Mouse (Mus musculus) forebrain, embryonic 14.5 days (tissue): ENCODE measurements around the gene Dus2. TPM values are rescaled to one million over a fixed set of nuclear protein-coding genes. Genes with fewer than 3 reads are reported as not detected.
"Not testable (repeated sequence)": the region's sequence is repeated elsewhere in the genome, so short reads cannot be mapped to it uniquely, and the experiment has no call there.

Experiments
- ATAC-seq: fragments of 200-750 bp; cut with Nextera tagmentation; 2 replicates; pipeline ENCODE4 v1.8.0; 2017; ENCODE audit warnings: mild to moderate bottlenecking, moderate library complexity
- DNase-seq: peaks from one replicate; pipeline ENCODE4 v3.0.0-alpha.2; 2015; ENCODE audit warnings: low spot score
- H3K27ac ChIP-seq: fragments of 300-500 bp; sonication (generic); 2 replicates; pipeline ENCODE4 v1.5.1; 2014; ENCODE audit warnings: low read depth, mild to moderate bottlenecking, control low read depth, low read length, moderate library complexity
- H3K27me3 ChIP-seq: fragments of 300-500 bp; sonication (generic); replicated peaks from 2 replicates; pipeline ENCODE4 v1.6.1; 2014; ENCODE audit warnings: low read length, control low read depth, mixed read lengths; ENCODE audit not compliant: control insufficient read depth, insufficient read depth
- H3K36me3 ChIP-seq: fragments of 300-500 bp; sonication (generic); 2 replicates; pipeline ENCODE4 v1.6.1; 2014; ENCODE audit warnings: low read length, control low read depth; ENCODE audit not compliant: control insufficient read depth, insufficient read depth
- H3K4me1 ChIP-seq: fragments of 300-500 bp; sonication (generic); 2 replicates; pipeline ENCODE4 v1.6.1; 2014; ENCODE audit warnings: antibody characterized with exemption, low read length, control low read depth; ENCODE audit not compliant: control insufficient read depth, insufficient read depth
- H3K4me2 ChIP-seq: fragments of 300-500 bp; sonication (generic); 2 replicates; pipeline ENCODE4 v1.6.1; 2014; ENCODE audit warnings: mild to moderate bottlenecking, control low read depth, low read length
- H3K4me3 ChIP-seq: fragments of 300-500 bp; sonication (generic); 2 replicates; pipeline ENCODE4 v1.5.1; 2014; ENCODE audit warnings: low read depth, low read length, control low read depth
- H3K9ac ChIP-seq: fragments of 300-500 bp; sonication (generic); 2 replicates; pipeline ENCODE4 v1.6.1; 2014; ENCODE audit warnings: mild to moderate bottlenecking, low read length, control low read depth, moderate library complexity
- H3K9me3 ChIP-seq: fragments of 300-500 bp; sonication (generic); replicated peaks from 2 replicates; pipeline ENCODE4 v1.6.1; 2016; ENCODE audit warnings: low read length, control low read depth, mixed read lengths; ENCODE audit not compliant: control insufficient read depth
- whole genome bisulfite sequencing: fragments of 180-500 bp; shearing (Covaris S2); extraction: QIAGEN DNeasy Blood & Tissue Kit; methylation state at CpG from one replicate; pipeline ENCODE4 v1.1.7; 2014; 5-methylcytosine and 5-hydroxymethylcytosine counted together
- polyA plus RNA-seq: library from polyadenylated mRNA; unstranded; fragments of >200 nt; fragmentation: Nextera tagmentation; extraction: Ambion mirVana; gene quantifications from 2 replicates; pipeline ENCODE4 v1.2.1, GENCODE M21; 2014

Dus2 gene
- polyA plus RNA-seq, 1 experiment from 2014 or later = 18.4 TPM

DNA sequence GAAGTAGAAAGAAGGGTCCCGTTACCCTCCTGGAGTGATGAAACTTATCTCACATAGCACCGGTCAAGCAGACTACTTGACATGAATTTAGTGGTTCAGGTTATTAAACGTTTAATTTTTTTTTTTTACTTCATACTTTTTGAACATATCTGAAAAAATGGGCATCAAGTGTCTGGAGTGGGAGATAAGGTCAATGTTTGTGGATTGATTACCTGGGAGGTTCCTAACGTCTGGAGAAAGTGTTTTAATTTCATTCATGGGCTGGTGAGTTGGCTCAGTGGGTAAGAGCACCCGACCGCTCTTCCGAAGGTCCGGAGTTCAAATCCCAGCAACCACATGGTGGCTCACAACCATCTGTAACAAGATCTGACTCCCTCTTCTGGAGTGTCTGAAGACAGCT lies 21.1 kb downstream of the Dus2 start:
- H3K9ac ChIP-seq = peak overlapping the region; percentile 90
- H3K9me3 ChIP-seq = not testable (repeated sequence)

DNA sequence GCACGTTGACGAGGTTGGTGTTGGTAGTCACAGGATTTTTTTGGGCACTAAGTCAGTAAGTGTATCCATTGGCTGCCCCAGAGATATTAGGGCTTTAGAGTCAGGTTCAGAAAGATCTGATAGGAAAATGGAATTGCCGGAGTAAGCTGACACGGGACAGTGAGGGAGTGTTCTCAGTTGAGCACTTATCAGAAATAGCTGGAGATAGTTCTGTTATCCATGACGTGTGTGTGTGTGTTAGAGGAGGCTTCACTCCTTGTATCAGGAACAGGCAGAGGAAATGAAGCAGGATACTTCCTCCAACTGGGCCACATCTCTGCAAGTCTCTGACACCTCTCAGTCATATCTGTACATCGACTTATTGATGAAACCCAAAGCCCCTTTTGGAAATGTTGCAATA lies 25.1 kb downstream of the Dus2 start:
- no peak overlapping the region for H3K4me2 ChIP-seq
- H3K36me3 ChIP-seq = 0 out of 2 replicates have a peak, but pooled peaks cover 14% of the 10 kb centered on the region
- no peak overlapping the region for H3K4me3 ChIP-seq
- no peaks in the 10 kb centered on the region for H3K4me1 ChIP-seq
- H3K9me3 ChIP-seq = no peaks in the 10 kb centered on the region
- no peak overlapping the region for H3K9ac ChIP-seq
- ATAC-seq = no peak
- H3K27ac ChIP-seq = no peak overlapping the region
- 93% methylated on average over 6 of the region's 6 CpGs for WGBS
- H3K27me3 ChIP-seq = no peaks in the 10 kb centered on the region
- DNase-seq = no peak

More for the DNA sequence above, 21.1 kb downstream of the Dus2 start:
- ATAC-seq, H3K27me3 ChIP-seq, H3K4me1 ChIP-seq, H3K27ac ChIP-seq, H3K36me3 ChIP-seq, DNase-seq: not testable (repeated sequence)
- peak overlapping the region; percentile 88; the same call in 1 of the 2 replicates for H3K4me3 ChIP-seq
- peak overlapping the region; percentile 99 for H3K4me2 ChIP-seq
- 86% methylated on average over 8 of the region's 8 CpGs for WGBS

DNA sequence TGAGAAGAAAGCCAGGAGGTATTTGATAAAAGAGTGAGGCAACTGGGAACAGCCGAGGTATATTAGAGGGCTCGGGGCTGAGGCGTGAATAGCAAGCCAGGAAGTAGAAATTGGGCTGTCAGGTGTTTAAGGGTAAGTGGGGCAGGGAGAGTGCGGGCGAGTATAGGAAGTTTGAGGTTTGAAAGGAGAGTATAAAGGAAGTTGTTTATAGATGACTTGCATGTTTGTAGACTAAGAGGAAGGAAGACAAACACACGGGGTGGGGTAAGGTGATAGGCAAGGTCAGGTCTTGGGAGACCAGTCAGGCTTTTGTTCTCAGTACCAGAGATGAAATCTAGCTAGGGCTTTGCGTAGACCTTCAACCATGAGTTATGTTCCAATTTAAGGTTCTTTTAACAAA lies 26.0 kb downstream of the Dus2 start:
- no peaks in the 10 kb centered on the region for H3K9me3 ChIP-seq
- H3K4me2 ChIP-seq = no peak overlapping the region
- ATAC-seq (no peak), DNase-seq (no peak)
- H3K27ac ChIP-seq = no peak overlapping the region
- H3K9ac ChIP-seq = no peak overlapping the region
- 0 out of 2 replicates have a peak, but pooled peaks cover 14% of the 10 kb centered on the region for H3K36me3 ChIP-seq
- 95% methylated on average over 7 of the region's 7 CpGs for WGBS
- H3K4me1 ChIP-seq = no peaks in the 10 kb centered on the region
- H3K4me3 ChIP-seq = no peak overlapping the region
- no peaks in the 10 kb centered on the region for H3K27me3 ChIP-seq

DNA sequence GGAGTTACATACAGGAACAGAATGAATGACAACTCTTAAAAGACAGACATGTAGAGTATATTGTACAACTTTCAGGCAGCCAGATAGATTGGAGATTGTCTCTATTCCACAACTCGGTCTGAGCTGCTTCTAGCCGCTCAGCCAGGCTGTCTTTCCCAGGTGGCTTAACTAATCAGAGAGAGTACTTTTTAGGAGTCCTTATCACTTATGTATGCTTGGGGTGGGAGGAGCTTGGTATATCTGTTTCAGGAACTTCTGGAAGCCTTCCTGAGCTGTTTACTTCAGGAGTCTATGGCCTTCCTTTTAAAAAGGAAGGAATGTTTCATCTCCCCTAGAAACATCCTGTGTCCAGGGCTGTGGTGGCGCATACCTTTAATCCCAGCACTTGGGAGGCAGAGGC lies 26.9 kb downstream of the Dus2 start:
- no peaks in the 10 kb centered on the region for H3K4me1 ChIP-seq
- ATAC-seq = no peak
- H3K4me3 ChIP-seq = no peak overlapping the region
- H3K9ac ChIP-seq = no peak overlapping the region
- 0 out of 2 replicates have a peak, but pooled peaks cover 14% of the 10 kb centered on the region for H3K36me3 ChIP-seq
- DNase-seq = no peak
- H3K4me2 ChIP-seq = no peak overlapping the region
- no peaks in the 10 kb centered on the region for H3K27me3 ChIP-seq
- WGBS = 95% methylated on average over 3 of the region's 3 CpGs
- no peak overlapping the region for H3K27ac ChIP-seq
- no peaks in the 10 kb centered on the region for H3K9me3 ChIP-seq

DNA sequence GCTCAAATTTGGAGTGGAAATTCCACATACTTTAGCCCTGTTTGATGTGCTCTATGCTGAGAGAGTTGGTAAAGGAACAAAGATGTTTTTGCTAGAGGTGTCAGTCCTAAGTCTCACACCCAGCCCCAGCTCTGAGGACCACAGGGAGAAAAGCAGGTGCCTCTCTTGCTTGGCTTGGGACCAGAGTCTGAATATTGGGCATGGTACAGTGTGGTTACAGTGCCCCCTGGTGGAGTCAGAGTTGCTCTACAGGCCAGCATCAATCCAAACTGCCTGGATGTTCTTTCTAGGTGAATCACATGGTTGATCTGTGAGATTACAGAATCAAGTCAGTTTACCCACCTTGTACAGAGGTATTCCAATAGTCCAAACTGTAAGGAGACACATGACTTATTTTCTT lies 31.3 kb downstream of the Dus2 start:
- peaks cover 20% of the 10 kb centered on the region; the same call in 1 of the 2 replicates for H3K36me3 ChIP-seq
- H3K9me3 ChIP-seq = no peaks in the 10 kb centered on the region
- H3K27ac ChIP-seq = no peak overlapping the region
- H3K27me3 ChIP-seq = no peaks in the 10 kb centered on the region
- DNase-seq (peak; percentile 87), ATAC-seq (0 out of 2 replicates have a peak, but pooled peaks have one; percentile 42)
- no peaks in the 10 kb centered on the region for H3K4me1 ChIP-seq
- H3K4me3 ChIP-seq = no peak overlapping the region
- no peak overlapping the region for H3K9ac ChIP-seq
- H3K4me2 ChIP-seq = no peak overlapping the region

DNA sequence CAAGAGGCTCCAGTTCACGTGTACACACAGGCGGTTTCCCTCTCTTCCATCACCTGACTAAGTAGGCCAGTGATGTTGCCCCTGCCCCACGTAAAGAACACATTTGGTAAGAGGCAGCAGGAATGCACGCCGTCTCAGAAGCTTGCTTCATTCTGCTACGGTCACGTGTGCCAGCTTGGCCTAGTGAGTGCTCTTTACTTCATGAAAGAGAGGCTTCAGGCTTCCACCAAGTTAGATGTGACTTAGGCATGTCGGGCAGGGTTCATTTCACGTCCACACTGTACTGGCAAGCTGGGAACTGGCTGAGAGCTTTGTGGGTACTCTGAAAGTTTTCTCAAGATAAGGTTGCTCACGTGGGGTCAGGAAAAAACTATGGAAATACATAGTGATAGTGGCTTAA lies 47.6 kb downstream of the Dus2 start:
- Histone ChIP-seq H3K9ac (no peak overlapping the region), H3K36me3 (peaks cover 4% of the 10 kb centered on the region; the same call in 1 of the 2 replicates), H3K27ac (no peak overlapping the region), H3K4me3 (no peak overlapping the region), H3K27me3 (no peaks in the 10 kb centered on the region), H3K4me2 (no peak overlapping the region), H3K9me3 (no peaks in the 10 kb centered on the region), H3K4me1 (no peaks in the 10 kb centered on the region)
- no peak for ATAC-seq
- 92% methylated on average over 10 of the region's 10 CpGs for WGBS
- no peak for DNase-seq

DNA sequence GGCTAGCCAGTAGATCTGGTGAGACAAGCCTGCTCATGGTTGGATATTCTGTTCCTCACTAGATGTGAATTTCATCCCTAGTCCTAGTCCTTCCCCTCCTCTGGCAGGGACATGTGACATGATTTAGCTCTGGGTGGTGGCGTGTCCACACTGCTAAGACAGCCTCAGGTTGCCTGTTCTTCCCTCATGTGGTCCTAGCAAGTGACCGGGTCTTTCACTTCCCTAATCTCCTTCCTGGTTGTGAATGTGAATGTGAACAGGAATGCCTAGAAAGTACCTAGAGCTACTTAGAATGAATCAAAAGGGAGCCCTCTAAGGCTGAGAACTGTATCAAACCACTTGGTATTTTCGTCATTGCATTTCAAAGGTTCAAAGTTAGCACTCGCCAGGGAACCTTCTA lies 48.5 kb downstream of the Dus2 start:
- Histone ChIP-seq H3K27me3 (no peaks in the 10 kb centered on the region), H3K4me2 (no peak overlapping the region), H3K27ac (no peak overlapping the region), H3K36me3 (peaks cover 4% of the 10 kb centered on the region; the same call in 1 of the 2 replicates), H3K4me3 (no peak overlapping the region), H3K9ac (no peak overlapping the region), H3K9me3 (no peaks in the 10 kb centered on the region), H3K4me1 (no peaks in the 10 kb centered on the region)
- 91% methylated on average over 4 of the region's 4 CpGs for WGBS
- no peak for ATAC-seq
- no peak for DNase-seq

DNA sequence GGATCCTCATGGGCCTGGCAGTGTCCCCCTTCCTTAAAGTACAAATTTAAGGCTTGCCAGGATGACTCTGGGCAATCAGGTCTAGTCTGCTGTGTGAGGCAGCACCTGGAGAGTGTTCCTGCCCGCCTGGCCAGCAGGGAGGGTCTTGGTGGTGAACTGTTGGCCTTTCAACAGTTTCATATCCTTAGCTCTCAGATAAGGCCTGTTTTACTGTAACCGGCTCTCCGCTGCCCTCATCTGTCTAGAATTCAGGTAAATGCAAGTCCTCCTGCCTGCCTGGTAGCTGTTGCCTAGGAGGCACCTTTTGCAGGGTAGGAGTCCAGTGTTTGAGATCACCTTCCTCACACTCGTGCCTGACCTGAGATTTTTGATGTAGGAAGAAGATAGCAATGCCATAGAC lies 49.1 kb downstream of the Dus2 start:
- no peak overlapping the region for H3K9ac ChIP-seq
- no peak overlapping the region for H3K4me2 ChIP-seq
- no peaks in the 10 kb centered on the region for H3K4me1 ChIP-seq
- DNase-seq (no peak), ATAC-seq (no peak)
- 83% methylated on average over 4 of the region's 4 CpGs for WGBS
- H3K4me3 ChIP-seq = no peak overlapping the region
- H3K9me3 ChIP-seq = no peaks in the 10 kb centered on the region
- H3K27me3 ChIP-seq = no peaks in the 10 kb centered on the region
- peaks cover 7% of the 10 kb centered on the region; the same call in 1 of the 2 replicates for H3K36me3 ChIP-seq
- no peak overlapping the region for H3K27ac ChIP-seq

DNA sequence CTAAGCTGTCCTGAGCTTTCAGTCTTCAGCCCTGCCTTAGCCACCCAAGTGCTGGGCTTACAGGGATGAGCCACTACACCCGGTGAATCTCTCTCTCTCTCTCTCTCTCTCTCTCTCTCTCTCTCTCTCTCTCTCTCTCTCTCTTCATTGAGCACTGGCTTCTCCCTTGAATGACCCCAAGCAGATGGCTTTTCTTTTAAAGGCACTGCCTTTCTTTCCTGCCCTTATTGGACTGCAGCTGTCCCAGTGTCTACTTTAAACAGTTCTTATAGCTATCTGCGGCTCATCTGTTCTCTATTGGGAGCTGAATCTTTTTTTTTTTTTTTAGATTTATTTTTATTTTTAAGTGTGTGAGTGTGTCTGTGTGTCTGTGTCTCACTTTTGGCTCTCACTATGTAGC lies 51.9 kb downstream of the Dus2 start:
- Histone ChIP-seq H3K9me3 (no peaks in the 10 kb centered on the region), H3K27me3 (no peaks in the 10 kb centered on the region), H3K27ac (no peak overlapping the region), H3K4me1 (no peaks in the 10 kb centered on the region), H3K4me2 (no peak overlapping the region), H3K36me3 (0 out of 2 replicates have a peak, but pooled peaks cover 8% of the 10 kb centered on the region), H3K9ac (no peak overlapping the region), H3K4me3 (no peak overlapping the region)
- ATAC-seq (no peak), DNase-seq (no peak)
- 83% methylated on average over 2 of the region's 2 CpGs for WGBS
